Mouse (Mus musculus): Measurements from ENCODE around the gene Cab39. TPM values are rescaled to one million over a fixed set of nuclear protein-coding genes. Genes with fewer than 3 reads are reported as not detected.

The Cab39 gene
- total and polyA plus RNA-seq, 3 experiments, result 36.7 to 118 (median 113) TPM

- H3K9ac ChIP-seq (ENCODE audit: low read depth, low read length), result no peak overlapping the region
- no peak overlapping the region for H3K4me3 ChIP-seq
- H3K79me2 ChIP-seq (replicated peaks; ENCODE audit: control insufficient read depth, insufficient read depth, low read length), result no peaks in the 10 kb centered on the region
- H3K4me1 ChIP-seq (ENCODE audit: control insufficient read depth, insufficient read depth, low read length), result peaks cover 36% of the 10 kb centered on the region
- intact Hi-C loops (cut with DNase I), result no loop called here
- no peak overlapping the region; the same call in 1 of the 2 replicates for H3K27ac ChIP-seq
- WGBS, result 64% methylated on average over 12 of the region's 12 CpGs
- no peak for DNase-seq
- no peaks in the 10 kb centered on the region for H3K27me3 ChIP-seq (ENCODE audit: control insufficient read depth, insufficient read depth, low read length)
- TF ChIP-seq CTCF (IDR thresholded peaks at IDR 0.05), result no peak
- TF ChIP-seq EP300 (IDR thresholded peaks at IDR 0.05; ENCODE audit: insufficient read depth, low read depth, low read length), result no peak
- no peak for TF ChIP-seq POLR2A (IDR thresholded peaks at IDR 0.05; ENCODE audit: insufficient read depth, low read depth, low read length)
- H3K36me3 ChIP-seq (ENCODE audit: control insufficient read depth, insufficient read depth, low read length), result peaks cover 3% of the 10 kb centered on the region
These were observed 105.6 kb downstream of the Cab39 start for GRCm38 (mm10) chr1:85898761-85899387.

GRCm38 (mm10) chr1:85899388-85899761, 106.1 kb downstream of the Cab39 start:
- no peak overlapping the region for H3K4me3 ChIP-seq
- peaks cover 3% of the 10 kb centered on the region for H3K36me3 ChIP-seq (ENCODE audit: control insufficient read depth, insufficient read depth, low read length)
- intact Hi-C loops (cut with DNase I), result no loop called here
- TF ChIP-seq EP300 (IDR thresholded peaks at IDR 0.05; ENCODE audit: insufficient read depth, low read depth, low read length) (no peak), CTCF (IDR thresholded peaks at IDR 0.05) (peak; percentile 43; the same call in 1 of the 2 replicates)
- no peaks in the 10 kb centered on the region for H3K79me2 ChIP-seq (replicated peaks; ENCODE audit: control insufficient read depth, insufficient read depth, low read length)
- no peaks in the 10 kb centered on the region for H3K27me3 ChIP-seq (ENCODE audit: control insufficient read depth, insufficient read depth, low read length)
- DNase-seq, result no peak
- no peak overlapping the region for H3K9ac ChIP-seq (ENCODE audit: low read depth, low read length)
- H3K4me1 ChIP-seq (ENCODE audit: control insufficient read depth, insufficient read depth, low read length), result peaks cover 36% of the 10 kb centered on the region
- H3K27ac ChIP-seq, result peak overlapping the region; percentile 28; the same call in 1 of the 2 replicates

- H3K36me3 ChIP-seq (ENCODE audit: control insufficient read depth, insufficient read depth, low read length), result peaks cover 3% of the 10 kb centered on the region
- TF ChIP-seq CTCF (IDR thresholded peaks at IDR 0.05), result no peak
- TF ChIP-seq POLR2A (IDR thresholded peaks at IDR 0.05; ENCODE audit: insufficient read depth, low read depth, low read length), result no peak
- no peak for TF ChIP-seq EP300 (IDR thresholded peaks at IDR 0.05; ENCODE audit: insufficient read depth, low read depth, low read length)
- DNase-seq, result peak in 1 of 2 experiments; percentile 26
- no peaks in the 10 kb centered on the region for H3K27me3 ChIP-seq (ENCODE audit: control insufficient read depth, insufficient read depth, low read length)
- 14% methylated on average over 7 of the region's 7 CpGs for WGBS
- no peak overlapping the region for H3K4me3 ChIP-seq
- intact Hi-C loops (cut with DNase I), result loop anchor here (5.0 kb wide), 1 partner anchor 108 kb away; the partner anchor contains the start of gene Cab39
- no peaks in the 10 kb centered on the region for H3K79me2 ChIP-seq (replicated peaks; ENCODE audit: control insufficient read depth, insufficient read depth, low read length)
- peak overlapping the region; percentile 10; the same call in 1 of the 2 replicates for H3K9ac ChIP-seq (ENCODE audit: low read depth, low read length)
- peaks cover 36% of the 10 kb centered on the region for H3K4me1 ChIP-seq (ENCODE audit: control insufficient read depth, insufficient read depth, low read length)
- H3K27ac ChIP-seq, result peak overlapping the region; percentile 67
These were observed 107.5 kb downstream of the Cab39 start for GRCm38 (mm10) chr1:85900521-85901333.

Small RNAs within 50 kb of the gene (microRNA-seq; reads per million reads assigned to microRNA genes)
- gene Gm25472, result 0 reads per million in 2 experiments
- 0 reads per million in 2 experiments for gene Mir8096

Other genes starting within 250 kb of the Cab39 start
- not detected for gene G530012D18Rik, start 217.8 kb upstream of the Cab39 start, total RNA-seq (2021)
- not detected in 2 replicates for gene G530012D18Rik, start 217.8 kb upstream of the Cab39 start, polyA plus RNA-seq (2012; rRNA removed)
- 1 to 10 TPM; 3.0 to 3.2 TPM for gene Sp110, start 194.6 kb upstream of the Cab39 start, total RNA-seq (2021)
- gene Sp110, start 194.6 kb upstream of the Cab39 start, polyA plus RNA-seq (2012; rRNA removed), result 7.3 and 11.6 TPM in 2 replicates
- gene Sp140, start 193.1 kb upstream of the Cab39 start, total RNA-seq (2021), result 1 to 10 TPM; 2.7 to 3.1 TPM
- 2.2 and 2.5 TPM in 2 replicates for gene Sp140, start 193.1 kb upstream of the Cab39 start, polyA plus RNA-seq (2012; rRNA removed)
- 10 to 100 TPM; 16.9 to 21.6 TPM for gene Sp100, start 143.5 kb upstream of the Cab39 start, total RNA-seq (2021)
- gene Sp100, start 143.5 kb upstream of the Cab39 start, polyA plus RNA-seq (2012; rRNA removed), result 13.5 and 25.3 TPM in 2 replicates
- gene A630001G21Rik, start 14.8 kb upstream of the Cab39 start, total RNA-seq (2021), result under 1 TPM; 0.20 to 0.37 TPM
- gene A630001G21Rik, start 14.8 kb upstream of the Cab39 start, polyA plus RNA-seq (2012; rRNA removed), result 1.2 and 1.3 TPM in 2 replicates
- gene Itm2c, start 100.8 kb downstream of the Cab39 start, total RNA-seq (2021), result 10 to 100 TPM; 60.3 to 62.0 TPM
- 101 and 137 TPM in 2 replicates for gene Itm2c, start 100.8 kb downstream of the Cab39 start, polyA plus RNA-seq (2012; rRNA removed)
- gene 4933407L21Rik, start 135.0 kb downstream of the Cab39 start, total RNA-seq (2021), result not detected
- gene 4933407L21Rik, start 135.0 kb downstream of the Cab39 start, polyA plus RNA-seq (2012; rRNA removed), result not detected in 2 replicates
- gene Gpr55, start 167.6 kb downstream of the Cab39 start, total RNA-seq (2021), result not detected
- 0.03 TPM in 1 of 2 replicates, not detected in the other for gene Gpr55, start 167.6 kb downstream of the Cab39 start, polyA plus RNA-seq (2012; rRNA removed)
- gene Spata3, start 223.4 kb downstream of the Cab39 start, total RNA-seq (2021), result not detected
- 0.67 and 0.80 TPM in 2 replicates for gene Spata3, start 223.4 kb downstream of the Cab39 start, polyA plus RNA-seq (2012; rRNA removed)

All from heart, adult 2 months (tissue).